Mouse (Mus musculus) lung, adult 2 months (tissue): Measurements from ENCODE around the gene Nme9. TPM values are rescaled to one million over a fixed set of nuclear protein-coding genes. Genes with fewer than 3 reads are reported as not detected.

Source experiments
- DNase-seq: peaks from one replicate; pipeline ENCODE4 v3.0.0; 2022
- H3K4me1 ChIP-seq: fragments of 200-500 bp; 2 replicates; pipeline ENCODE4 v1.6.1; 2011; ENCODE audit warnings: low read length; ENCODE audit not compliant: control insufficient read depth, insufficient read depth
- H3K4me3 ChIP-seq: fragments of 200-500 bp; replicated peaks from 2 replicates; pipeline ENCODE3; 2011; ENCODE audit warnings: low read depth, mild to moderate bottlenecking, control low read depth, low read length; ENCODE audit errors: extremely low read depth
- CTCF ChIP-seq: fragments of 200-500 bp; IDR thresholded peaks from 2 replicates; pipeline ENCODE4 v1.5.1; 2011; ENCODE audit warnings: mild to moderate bottlenecking, low read length, control low read depth; ENCODE audit not compliant: insufficient read depth
- POLR2A ChIP-seq: fragments of 200-500 bp; IDR thresholded peaks from 2 replicates; pipeline ENCODE4 v1.6.1; 2011; ENCODE audit warnings: low read depth, mild to moderate bottlenecking, control low read depth, low read length, borderline replicate concordance; ENCODE audit errors: extremely low read depth
- WGBS: fragments of 180-500 bp; shearing (Covaris S2); methylation state at CpG from one replicate; pipeline ENCODE4 v1.1.7; 2018; 5-methylcytosine and 5-hydroxymethylcytosine counted together
- polyA plus RNA-seq: library from polyadenylated mRNA; depleted of rRNA; stranded (reverse); fragments of >200 nt; gene quantifications from 2 replicates; pipeline ENCODE4 v1.2.3, GENCODE M21; 2012

The Nme9 gene
- polyA plus RNA-seq, 1 experiment: 12.7 TPM

DNA sequence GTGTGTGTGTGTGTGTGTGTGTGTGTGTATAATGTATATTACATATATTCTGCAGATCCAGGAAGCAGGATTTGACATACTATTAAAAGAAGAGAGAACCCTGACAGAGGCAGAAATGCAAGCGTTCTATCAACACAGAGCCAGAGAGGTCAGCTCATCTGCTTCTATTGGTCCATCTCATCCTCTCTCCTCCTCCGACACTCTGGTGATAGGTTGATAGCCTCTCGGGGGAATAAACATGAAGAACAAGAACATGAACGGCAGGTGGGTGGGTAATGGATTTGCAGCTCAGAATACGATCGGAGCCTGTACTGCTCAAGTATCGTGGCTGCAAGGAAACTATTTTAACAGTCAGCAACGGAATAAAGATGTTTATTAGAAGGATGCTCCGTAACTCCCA, 17.3 kb downstream of the Nme9 start:
- TF ChIP-seq POLR2A: no peak
- TF ChIP-seq CTCF: no peak
- Histone ChIP-seq H3K4me1 (no peaks in the 10 kb centered on the region), H3K4me3 (no peak overlapping the region)
- DNase-seq: no peak
- 80% methylated on average over 9 of the region's 9 CpGs for WGBS

DNA sequence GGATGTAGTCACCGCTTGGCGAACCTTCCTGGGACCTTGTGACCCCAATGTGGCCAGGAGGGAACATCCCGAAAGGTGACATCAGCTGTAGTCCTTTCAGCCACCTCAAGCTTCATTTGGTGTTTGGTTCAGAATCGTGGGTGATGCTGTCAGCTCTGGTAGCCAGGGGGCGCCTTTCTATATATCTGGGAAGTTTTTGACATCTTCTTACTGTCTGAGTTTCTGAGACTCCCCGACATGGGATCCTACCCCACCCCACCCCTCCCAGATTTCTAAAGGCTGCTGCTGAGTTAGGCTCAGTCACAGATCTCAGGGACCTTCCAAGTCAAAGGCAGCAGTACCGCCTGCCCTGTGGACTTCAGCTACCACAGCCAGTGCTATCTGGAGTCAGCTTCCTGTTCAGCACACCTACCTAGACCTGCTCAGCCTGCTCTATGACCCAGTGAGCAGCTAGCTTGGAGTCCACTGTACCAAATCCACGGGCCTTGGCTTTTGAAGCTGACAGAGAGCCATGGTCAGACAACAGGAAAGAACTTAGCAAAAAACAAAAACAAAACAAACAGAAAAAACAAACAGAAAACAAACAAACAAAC, 18.5 kb downstream of the Nme9 start:
- no peak for DNase-seq
- WGBS: 56% methylated on average over 8 of the region's 8 CpGs
- Histone ChIP-seq H3K4me3 (no peak overlapping the region), H3K4me1 (no peaks in the 10 kb centered on the region)
- TF ChIP-seq POLR2A: no peak
- 0 out of 2 replicates have a peak, but pooled peaks have one; percentile 12 for TF ChIP-seq CTCF

DNA sequence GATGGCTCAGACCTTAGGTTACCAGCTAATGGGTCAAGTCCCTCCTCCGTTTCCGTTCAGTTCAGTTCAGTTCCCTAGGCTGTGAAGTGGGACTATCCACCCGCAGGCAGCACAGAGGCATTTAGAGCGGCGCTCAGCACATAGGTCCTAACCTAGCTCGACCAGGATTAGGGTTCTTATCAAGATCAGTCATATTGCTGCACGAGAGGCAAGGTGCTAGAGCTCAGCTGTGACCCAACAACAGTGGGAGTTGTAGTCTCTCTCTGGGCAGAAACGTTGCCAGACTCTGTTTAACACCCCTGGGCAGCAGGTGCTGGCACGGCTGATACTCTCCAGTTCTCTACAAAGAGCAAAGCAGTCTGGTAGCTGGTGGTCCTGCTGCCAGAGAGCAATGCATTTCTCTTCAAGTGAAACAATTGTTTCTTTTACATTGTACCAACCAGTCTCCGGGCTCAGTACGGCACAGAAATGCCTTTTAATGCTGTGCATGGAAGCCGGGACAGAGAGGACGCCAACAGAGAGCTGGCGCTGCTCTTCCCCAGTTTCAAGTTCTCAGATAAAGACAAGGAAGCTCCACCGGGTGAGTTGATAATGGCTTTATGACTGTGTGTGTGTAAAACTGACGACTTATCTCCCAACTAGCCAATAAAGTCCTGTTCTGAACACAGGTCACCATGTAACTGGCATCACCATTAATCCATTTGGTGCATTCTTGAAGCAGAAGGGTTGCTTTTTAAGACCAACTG, 19.2 kb downstream of the Nme9 start:
- H3K4me1 ChIP-seq: no peaks in the 10 kb centered on the region
- DNase-seq: no peak
- no peak for TF ChIP-seq POLR2A
- TF ChIP-seq CTCF: no peak
- WGBS: 58% methylated on average over 16 of the region's 16 CpGs
- no peak overlapping the region for H3K4me3 ChIP-seq

DNA sequence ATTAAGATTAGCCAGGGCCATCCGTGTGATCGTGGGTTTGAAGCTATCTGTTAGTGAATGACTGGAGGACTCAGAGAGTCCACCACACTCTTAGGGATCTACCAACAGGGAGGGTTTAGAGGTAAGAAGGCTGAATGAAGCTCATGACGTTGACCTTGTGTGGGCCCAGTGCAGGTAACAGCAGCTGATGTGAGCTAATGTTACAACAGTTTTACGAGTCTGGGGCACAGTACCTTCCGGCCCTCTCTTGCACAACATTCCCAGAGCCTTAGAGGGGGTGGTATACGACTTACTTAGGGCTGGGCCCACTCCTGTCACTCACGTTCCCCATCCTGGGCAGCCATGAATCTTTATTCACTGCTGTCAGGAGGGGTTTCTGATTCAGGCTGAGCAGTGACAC, 20.1 kb downstream of the Nme9 start:
- H3K4me1 ChIP-seq: no peaks in the 10 kb centered on the region
- DNase-seq: no peak
- 72% methylated on average over 7 of the region's 7 CpGs for WGBS
- H3K4me3 ChIP-seq: no peak overlapping the region
- TF ChIP-seq POLR2A (no peak), CTCF (no peak)

DNA sequence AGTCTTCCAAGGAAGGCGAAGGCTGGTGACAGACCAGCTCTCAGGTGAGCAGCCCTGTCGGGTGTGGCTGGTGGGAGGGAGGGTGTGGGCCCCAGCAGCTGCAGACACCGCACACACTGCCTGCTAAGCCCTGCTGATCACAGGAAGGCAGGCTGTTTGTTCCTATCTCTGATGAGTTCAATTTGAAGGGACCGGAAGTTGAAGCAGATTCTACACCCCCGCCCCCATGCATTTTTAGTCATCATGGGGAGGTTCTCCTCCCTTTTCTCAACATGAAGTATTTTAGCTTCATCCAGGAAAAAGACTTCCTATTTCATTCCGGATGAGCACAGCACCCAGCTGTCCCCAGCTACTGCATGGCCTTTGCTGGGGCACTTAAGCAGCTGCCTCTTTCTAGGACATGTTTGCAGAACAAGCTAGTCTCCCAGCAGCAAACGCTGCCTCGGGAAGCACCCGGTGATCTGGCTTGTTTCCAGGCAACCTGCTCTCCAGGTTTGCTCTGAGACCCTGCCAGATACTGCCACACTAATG, 28.0 kb downstream of the Nme9 start:
- DNase-seq: no peak

DNA sequence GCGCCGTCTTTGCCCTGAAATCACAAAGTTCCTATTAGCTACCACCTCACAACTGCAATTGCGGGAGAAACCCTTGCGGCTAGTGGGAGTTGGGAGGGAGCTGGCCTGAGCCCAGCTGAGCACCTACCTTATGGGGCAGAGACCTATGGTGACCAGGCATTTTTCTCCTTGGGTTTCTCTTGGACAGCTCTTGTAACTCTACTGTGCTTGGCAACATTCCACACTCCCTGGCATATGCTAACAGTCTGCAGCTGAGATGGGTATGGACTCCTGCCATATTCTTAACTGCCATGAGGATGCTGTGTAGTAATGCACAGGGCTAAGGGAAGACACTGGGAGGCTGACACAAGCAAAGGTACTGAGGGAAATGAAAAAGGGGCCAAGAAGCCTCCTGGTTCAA, 29.5 kb downstream of the Nme9 start:
- peaks cover 7% of the 10 kb centered on the region for H3K4me1 ChIP-seq
- DNase-seq: no peak
- no peak for TF ChIP-seq POLR2A
- 83% methylated on average over 4 of the region's 4 CpGs for WGBS
- no peak overlapping the region for H3K4me3 ChIP-seq

More for the DNA sequence above, 28.0 kb downstream of the Nme9 start:
- Histone ChIP-seq H3K4me3 (no peak overlapping the region), H3K4me1 (peaks cover 7% of the 10 kb centered on the region)
- WGBS: 35% methylated on average over 9 of the region's 9 CpGs
- TF ChIP-seq POLR2A: no peak
- no peak for TF ChIP-seq CTCF

DNA sequence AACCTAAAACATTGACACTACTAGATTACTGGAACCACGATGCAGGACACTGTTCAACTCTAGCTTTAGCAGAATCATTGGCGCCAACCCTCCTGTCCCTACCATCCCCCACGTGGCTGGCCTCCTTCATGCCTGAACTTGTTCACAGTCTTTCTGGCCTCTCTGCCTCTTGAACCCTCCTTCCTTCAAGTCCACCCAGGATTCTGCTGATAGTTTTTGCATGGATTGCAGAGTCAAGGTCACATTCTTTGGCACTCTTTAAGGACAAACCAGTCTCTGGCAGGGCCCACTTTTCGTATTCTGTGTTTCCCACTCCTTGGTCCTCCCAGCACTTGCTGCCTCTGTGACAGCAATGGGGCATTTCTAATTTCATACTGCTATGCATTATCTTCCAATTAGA, 31.9 kb downstream of the Nme9 start:
- no peak for TF ChIP-seq POLR2A
- TF ChIP-seq CTCF: no peak
- WGBS: 88% methylated on average over 4 of the region's 4 CpGs
- H3K4me1 ChIP-seq: peaks cover 7% of the 10 kb centered on the region
- no peak for DNase-seq
- no peak overlapping the region for H3K4me3 ChIP-seq

DNA sequence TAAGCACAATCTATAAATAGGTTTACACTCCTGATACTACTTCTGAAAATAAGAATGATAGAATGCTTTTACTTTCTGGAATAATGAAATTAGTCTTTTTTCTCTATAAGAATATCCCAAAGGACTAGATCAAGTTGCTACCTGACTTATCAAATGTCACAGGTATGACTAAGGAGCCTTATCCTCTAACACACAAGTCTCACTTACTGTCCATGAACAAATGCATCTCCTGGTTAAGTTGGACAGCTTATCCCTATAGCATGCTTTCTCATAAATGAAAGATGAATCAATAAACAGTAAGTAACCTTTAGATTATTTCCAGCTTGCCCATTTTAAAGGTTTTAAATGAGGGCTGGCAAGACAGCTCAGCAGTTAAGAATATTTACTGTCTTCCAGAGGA, 33.4 kb downstream of the Nme9 start:
- H3K4me1 ChIP-seq: no peaks in the 10 kb centered on the region
- H3K4me3 ChIP-seq: no peak overlapping the region
- no peak for DNase-seq
- no peak for TF ChIP-seq POLR2A
- no peak for TF ChIP-seq CTCF

DNA sequence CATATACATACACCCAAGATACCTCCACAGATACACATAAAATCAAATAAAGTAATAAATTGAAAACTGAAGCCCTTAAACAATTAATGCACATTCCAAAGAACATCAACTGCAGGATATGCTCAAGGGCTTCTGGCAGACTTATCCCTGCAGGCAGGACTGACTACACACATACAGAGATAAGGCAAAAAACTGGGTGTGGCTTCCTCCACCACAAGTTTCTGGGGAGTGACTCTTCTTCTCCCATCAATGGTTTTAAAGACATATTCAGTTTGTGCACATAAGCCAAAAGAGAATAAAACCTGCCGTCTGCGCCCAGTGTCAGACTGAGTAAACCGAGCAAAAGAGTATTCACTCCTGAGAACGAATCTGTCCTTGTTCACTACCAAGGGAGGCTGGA, 33.9 kb downstream of the Nme9 start:
- DNase-seq: no peak

DNA sequence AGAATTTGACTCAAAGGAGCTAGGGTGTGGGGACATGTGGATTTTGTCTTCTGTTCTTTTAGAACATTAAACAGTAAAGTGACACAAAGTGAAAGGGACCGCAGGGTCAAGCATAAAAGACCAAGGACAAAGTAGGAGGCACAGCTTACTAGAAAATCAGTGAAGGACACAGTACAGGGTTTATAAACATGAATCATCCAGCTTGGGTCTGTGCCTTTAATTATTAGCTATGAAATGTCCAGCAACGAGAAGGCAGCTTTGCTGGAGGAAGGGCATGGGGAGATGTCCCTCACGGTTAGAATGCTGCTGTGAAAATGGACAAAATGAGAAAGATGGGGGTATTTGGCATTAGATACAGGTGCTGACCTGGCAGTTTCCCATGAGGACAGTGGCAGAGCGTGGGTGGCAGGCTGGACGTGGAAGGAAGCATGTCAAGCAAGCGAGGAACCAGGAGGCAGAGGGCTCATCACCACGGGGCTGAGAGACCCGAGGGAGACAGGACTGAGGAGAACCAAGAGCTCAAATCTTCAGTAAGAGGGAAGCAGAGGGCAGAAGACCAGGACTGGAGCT, 35.9 kb downstream of the Nme9 start:
- WGBS: 82% methylated on average over 8 of the region's 8 CpGs
- TF ChIP-seq POLR2A (no peak), CTCF (no peak)

More for the DNA sequence above, 33.9 kb downstream of the Nme9 start:
- TF ChIP-seq POLR2A: no peak
- no peak for TF ChIP-seq CTCF
- no peak overlapping the region for H3K4me3 ChIP-seq
- WGBS: 96% methylated on average over 4 of the region's 4 CpGs
- H3K4me1 ChIP-seq: no peaks in the 10 kb centered on the region

More for the DNA sequence above, 35.9 kb downstream of the Nme9 start:
- DNase-seq: no peak
- Histone ChIP-seq H3K4me1 (no peaks in the 10 kb centered on the region), H3K4me3 (no peak overlapping the region)
